Mouse (Mus musculus) adrenal gland, adult 18-20 months (tissue): ENCODE data around the gene Ccdc71. TPM values are rescaled to one million over a fixed set of nuclear protein-coding genes. Genes with fewer than 3 reads are reported as not detected.

Experiments
- DNase-seq, 2 experiments: peaks; one replicate each; pipeline ENCODE4 v3.0.0; 2021 to 2022; ENCODE audit warnings: low spot score in 2 of 2
- total RNA-seq, 2 experiments: library from RNA; stranded (reverse); gene quantifications; 1 replicate in 1 of 2; 2 replicates in 1 of 2; pipeline ENCODE4 v1.2.3; 2021

Gene Ccdc71
- total RNA-seq, 2 experiments from 2014 or later: 25.6 to 42.3 TPM

- no peak for DNase-seq
These were observed 4.4 kb upstream of the Ccdc71 start for GRCm38 (mm10) chr9:108455747-108456571.

- DNase-seq: no peak
These were observed 3.4 kb upstream of the Ccdc71 start for GRCm38 (mm10) chr9:108456953-108457352.

GRCm38 (mm10) chr9:108459939-108460318, 398 bp upstream of the Ccdc71 start:
- DNase-seq: no peak

- no peak for DNase-seq
These were observed 879 bp downstream of the Ccdc71 start, which contains the start of gene Klhdc8b for GRCm38 (mm10) chr9:108461181-108461631. Gene Klhdc8b, minus strand, starts transcription at chr9:108461581.

- DNase-seq: no peak
These were observed 1.3 kb downstream of the Ccdc71 start for GRCm38 (mm10) chr9:108461675-108462074.

GRCm38 (mm10) chr9:108462192-108462591, 1.9 kb downstream of the Ccdc71 start:
- DNase-seq: no peak

GRCm38 (mm10) chr9:108463713-108464112, 3.4 kb downstream of the Ccdc71 start:
- no peak for DNase-seq

GRCm38 (mm10) chr9:108466219-108466618, 5.9 kb downstream of the Ccdc71 start:
- no peak for DNase-seq

GRCm38 (mm10) chr9:108469430-108469829, 9.1 kb downstream of the Ccdc71 start:
- DNase-seq: no peak

- DNase-seq: no peak
These were observed 9.5 kb downstream of the Ccdc71 start for GRCm38 (mm10) chr9:108469845-108470244.

GRCm38 (mm10) chr9:108474528-108474927, 14.2 kb downstream of the Ccdc71 start:
- DNase-seq: no peak

GRCm38 (mm10) chr9:108478638-108479156, 18.4 kb downstream of the Ccdc71 start:
- DNase-seq: peak; percentile 77

- DNase-seq: no peak
These were observed 18.9 kb downstream of the Ccdc71 start for GRCm38 (mm10) chr9:108479241-108479640.

- peak in 1 of 2 experiments; percentile 43 for DNase-seq
These were observed 19.5 kb downstream of the Ccdc71 start, which contains the start of gene Lamb2 for GRCm38 (mm10) chr9:108479721-108480351. Gene Lamb2, plus strand, starts transcription at chr9:108479736.

GRCm38 (mm10) chr9:108480813-108481519, 20.6 kb downstream of the Ccdc71 start:
- peak in 1 of 2 experiments; percentile 18 for DNase-seq

- no peak for DNase-seq
These were observed 21.3 kb downstream of the Ccdc71 start for GRCm38 (mm10) chr9:108481520-108482210.

- no peak for DNase-seq
These were observed 22.9 kb downstream of the Ccdc71 start for GRCm38 (mm10) chr9:108483051-108483790.

- peak in 1 of 2 experiments; percentile 19 for DNase-seq
These were observed 23.7 kb downstream of the Ccdc71 start for GRCm38 (mm10) chr9:108484021-108484420.

GRCm38 (mm10) chr9:108485301-108485875, 25.1 kb downstream of the Ccdc71 start:
- peak in 1 of 2 experiments; percentile 19 for DNase-seq
